Mouse (Mus musculus): ENCODE data around the gene Efna5.

Efna5 gene

GRCm38 (mm10) chr17:62881176-62881790 is at the start of gene Efna5:
TSS of gene Efna5 (minus strand) at chr17:62881317.
- DNase-seq (ENCODE audit: low spot score in 2 of 2): peak in 1 of 2 experiments; percentile 66

GRCm38 (mm10) chr17:62915304-62915703 is 34.2 kb upstream of the Efna5 start:
- DNase-seq (ENCODE audit: low spot score in 2 of 2): no peak

- no peak for DNase-seq (ENCODE audit: low spot score in 2 of 2)
Measured at GRCm38 (mm10) chr17:62905692-62906445, 24.8 kb upstream of the Efna5 start.

GRCm38 (mm10) chr17:62899066-62899465 is 17.9 kb upstream of the Efna5 start:
- DNase-seq (ENCODE audit: low spot score in 2 of 2): no peak

GRCm38 (mm10) chr17:62889991-62890390 is 8.9 kb upstream of the Efna5 start:
- DNase-seq (ENCODE audit: low spot score in 2 of 2): no peak

- peak; percentile 74 to 88 for DNase-seq (ENCODE audit: low spot score in 2 of 2)
Measured at GRCm38 (mm10) chr17:62884129-62884506, 3.0 kb upstream of the Efna5 start.

GRCm38 (mm10) chr17:62883476-62884128 is 2.5 kb upstream of the Efna5 start:
- DNase-seq (ENCODE audit: low spot score in 2 of 2): peak; percentile 26 to 62

GRCm38 (mm10) chr17:62882726-62883475 is 1.8 kb upstream of the Efna5 start:
- DNase-seq (ENCODE audit: low spot score in 2 of 2): peak; percentile 85 to 86

GRCm38 (mm10) chr17:62881791-62882725 is 941 bp upstream of the Efna5 start:
- peak; percentile 54 to 70 for DNase-seq (ENCODE audit: low spot score in 2 of 2)

GRCm38 (mm10) chr17:62880311-62881175 is 574 bp downstream of the Efna5 start:
- peak; percentile 43 to 62 for DNase-seq (ENCODE audit: low spot score in 2 of 2)

- DNase-seq (ENCODE audit: low spot score in 2 of 2): peak; percentile 40 to 63
Measured at GRCm38 (mm10) chr17:62879526-62880310, 1.4 kb downstream of the Efna5 start.

GRCm38 (mm10) chr17:62875727-62876126 is 5.4 kb downstream of the Efna5 start:
- no peak for DNase-seq (ENCODE audit: low spot score in 2 of 2)

GRCm38 (mm10) chr17:62871928-62872327 is 9.2 kb downstream of the Efna5 start:
- DNase-seq (ENCODE audit: low spot score in 2 of 2): no peak

- DNase-seq (ENCODE audit: low spot score in 2 of 2): no peak
Measured at GRCm38 (mm10) chr17:62871191-62871590, 9.9 kb downstream of the Efna5 start.

- DNase-seq (ENCODE audit: low spot score in 2 of 2): no peak
Measured at GRCm38 (mm10) chr17:62870446-62870845, 10.7 kb downstream of the Efna5 start.

- DNase-seq (ENCODE audit: low spot score in 2 of 2): no peak
Measured at GRCm38 (mm10) chr17:62864966-62865365, 16.2 kb downstream of the Efna5 start.

- DNase-seq (ENCODE audit: low spot score in 2 of 2): no peak
Measured at GRCm38 (mm10) chr17:62863004-62863403, 18.1 kb downstream of the Efna5 start.

- peak in 1 of 2 experiments; percentile 28 for DNase-seq (ENCODE audit: low spot score in 2 of 2)
Measured at GRCm38 (mm10) chr17:62862298-62862999, 18.7 kb downstream of the Efna5 start.
